Mouse (Mus musculus): ENCODE data around the gene Ctsl. TPM values are rescaled to one million over a fixed set of nuclear protein-coding genes. Genes with fewer than 3 reads are reported as not detected.

Ctsl gene
- total RNA-seq (2023): 100 to 1,000 TPM in 1 of 2 experiments, 10 to 100 TPM in 1; 79.0 to 107 TPM

DNA sequence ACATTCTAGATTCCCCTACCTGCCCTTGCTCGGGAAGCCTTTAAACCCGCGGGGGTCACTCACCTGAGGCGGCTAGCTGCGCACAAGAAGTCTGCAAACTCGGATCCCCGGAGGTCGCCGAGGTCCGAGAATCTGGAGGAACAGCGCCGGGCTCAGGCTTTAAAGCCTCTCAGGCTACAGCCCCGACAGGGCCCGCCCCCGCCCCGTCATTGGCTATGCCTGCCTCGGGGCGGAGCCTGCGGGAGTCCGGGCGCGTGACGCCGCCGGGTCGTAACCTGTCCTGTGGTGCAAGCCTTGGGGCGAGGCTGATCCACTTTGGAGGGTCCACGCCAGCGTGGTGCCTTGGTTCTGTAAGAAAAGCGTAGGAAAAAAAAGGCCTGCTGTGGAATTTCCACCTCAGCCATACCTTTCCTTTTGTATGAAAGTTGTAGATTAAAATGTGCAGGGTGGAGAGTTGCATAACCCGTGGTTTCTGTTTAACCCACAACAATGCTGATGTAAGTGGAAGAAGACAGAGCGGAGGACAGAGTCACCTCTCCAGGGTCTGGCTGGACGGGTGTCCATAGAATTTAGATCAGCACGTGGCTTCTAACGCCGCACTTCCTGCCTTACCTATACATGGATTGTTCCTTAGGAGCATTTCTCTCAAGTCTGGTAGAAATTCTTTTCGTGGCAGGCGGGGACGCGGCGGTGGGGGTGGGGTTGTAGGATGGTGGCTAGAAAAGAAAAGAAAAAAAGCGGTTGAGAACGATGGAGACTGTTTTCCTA is at the start of gene Ctsl:
Ctsl (minus strand) TSS at position 718 of the 768 bp plus-strand sequence.

GRCm38 (mm10) chr13:64312024-64312915 is 58.4 kb downstream of the Ctsl start, which contains the start of gene Aaed1:
Aaed1 (minus strand) TSS chr13:64312710.

Other genes starting within 250 kb of the Ctsl start
- gene Slc35d2, start 241.5 kb downstream of the Ctsl start, total RNA-seq (2023): 10 to 100 TPM; 17.1 to 24.9 TPM
- gene Zfp367, start 217.7 kb downstream of the Ctsl start, total RNA-seq (2023): 10 to 100 TPM; 30.2 to 31.7 TPM
- gene Habp4, start 209.1 kb downstream of the Ctsl start, total RNA-seq (2023): 1 to 10 TPM; 2.8 to 3.7 TPM
- gene Cdc14b, start 95.6 kb downstream of the Ctsl start, total RNA-seq (2023): 1 to 10 TPM; 2.6 to 4.1 TPM
- 10 to 100 TPM; 27.6 to 30.6 TPM for gene Aaed1, start 58.2 kb downstream of the Ctsl start, total RNA-seq (2023)
- 1 to 10 TPM; 2.6 to 2.7 TPM for gene Cdk20, start 61.4 kb upstream of the Ctsl start, total RNA-seq (2023)
- gene Fam240b, start 126.9 kb upstream of the Ctsl start, total RNA-seq (2023): not detected